Mouse (Mus musculus) forebrain, postnatal 0 days (tissue): Measurements from ENCODE around the gene Ccdc113. TPM values are rescaled to one million over a fixed set of nuclear protein-coding genes. Genes with fewer than 3 reads are reported as not detected.
A peak's percentile ranks its signal among the peaks of the same experiment; 100 is the strongest.

Experiments
- ATAC-seq: fragments of 200-750 bp; cut with Nextera tagmentation; 2 replicates; pipeline ENCODE4 v1.8.0; 2017; ENCODE audit warnings: mild to moderate bottlenecking, moderate library complexity
- DNase-seq: peaks from one replicate; pipeline ENCODE4 v3.0.0-alpha.2; 2015
- H3K27ac ChIP-seq: fragments of 300-500 bp; sonication (generic); 2 replicates; pipeline ENCODE4 v1.5.1; 2014; ENCODE audit warnings: low read depth, mild to moderate bottlenecking, antibody characterized with exemption, low read length, moderate library complexity, mixed read lengths
- H3K27me3 ChIP-seq: fragments of 300-500 bp; sonication (generic); 2 replicates; pipeline ENCODE4 v1.6.1; 2014; ENCODE audit warnings: mild to moderate bottlenecking, low read length, mixed read lengths; ENCODE audit not compliant: insufficient read depth
- H3K36me3 ChIP-seq: fragments of 300-500 bp; sonication (generic); 2 replicates; pipeline ENCODE4 v1.6.1; 2014; ENCODE audit warnings: mild to moderate bottlenecking, moderate library complexity; ENCODE audit not compliant: insufficient read depth
- H3K4me1 ChIP-seq: fragments of 300-500 bp; sonication (generic); 2 replicates; pipeline ENCODE4 v1.6.1; 2014; ENCODE audit warnings: antibody characterized with exemption; ENCODE audit not compliant: insufficient read depth
- H3K4me2 ChIP-seq: fragments of 300-500 bp; sonication (generic); 2 replicates; pipeline ENCODE4 v1.6.1; 2014; ENCODE audit warnings: low read depth, mild to moderate bottlenecking, moderate library complexity
- H3K4me3 ChIP-seq: fragments of 300-500 bp; sonication (generic); 2 replicates; pipeline ENCODE4 v1.5.1; 2014; ENCODE audit warnings: low read depth, low read length, mixed read lengths
- H3K9ac ChIP-seq: fragments of 300-500 bp; sonication (generic); 2 replicates; pipeline ENCODE4 v1.6.1; 2014; ENCODE audit warnings: mild to moderate bottlenecking
- H3K9me3 ChIP-seq: fragments of 300-500 bp; sonication (generic); 2 replicates; pipeline ENCODE4 v1.6.1; 2016; ENCODE audit warnings: low read length
- CTCF ChIP-seq: sonication (generic); IDR thresholded peaks from 2 replicates; pipeline ENCODE4 v1.5.1; 2016; ENCODE audit warnings: antibody characterized with exemption, control low read depth, low read depth
- WGBS: fragments of 180-500 bp; shearing (Covaris S2); extraction: QIAGEN DNeasy Blood & Tissue Kit; methylation state at CpG from one replicate; pipeline ENCODE4 v1.1.7; 2014; 5-methylcytosine and 5-hydroxymethylcytosine counted together
- polyA plus RNA-seq: library from polyadenylated mRNA; unstranded; fragments of >200 nt; fragmentation: Nextera tagmentation; extraction: Ambion mirVana; gene quantifications from 2 replicates; pipeline ENCODE4 v1.2.1, GENCODE M21; 2015
- total RNA-seq: library from RNA; depleted of rRNA; stranded (reverse); fragments of >200 nt; gene quantifications from 2 replicates; pipeline ENCODE4 v1.2.3, GENCODE M21; 2014; rRNA removed

Gene Ccdc113
- total RNA-seq (3.4 and 3.7 TPM in 2 replicates), polyA plus RNA-seq (3.3 and 5.3 TPM in 2 replicates)

- Histone ChIP-seq H3K27ac (no peak within 1 kb of the TSS), H3K4me3 (peak within 1 kb of the TSS; percentile 47), H3K4me1 (no peaks in the 10 kb centered on the region), H3K27me3 (no peaks in the 10 kb centered on the region), H3K4me2 (peak within 1 kb of the TSS; percentile 61), H3K9me3 (no peaks in the 10 kb centered on the region), H3K9ac (peak within 1 kb of the TSS; percentile 34; the same call in 1 of the 2 replicates), H3K36me3 (no peaks in the 10 kb centered on the region)
- peak; percentile 94 for ATAC-seq
- WGBS = 6% methylated on average over 33 of the region's 33 CpGs
- TF ChIP-seq CTCF = no peak
- peak; percentile 70 for DNase-seq
These were observed at the start of gene Ccdc113 for GRCm38 (mm10) chr8:95533584-95534387. Gene Ccdc113 (plus strand): TSS chr8:95534085.

DNA sequence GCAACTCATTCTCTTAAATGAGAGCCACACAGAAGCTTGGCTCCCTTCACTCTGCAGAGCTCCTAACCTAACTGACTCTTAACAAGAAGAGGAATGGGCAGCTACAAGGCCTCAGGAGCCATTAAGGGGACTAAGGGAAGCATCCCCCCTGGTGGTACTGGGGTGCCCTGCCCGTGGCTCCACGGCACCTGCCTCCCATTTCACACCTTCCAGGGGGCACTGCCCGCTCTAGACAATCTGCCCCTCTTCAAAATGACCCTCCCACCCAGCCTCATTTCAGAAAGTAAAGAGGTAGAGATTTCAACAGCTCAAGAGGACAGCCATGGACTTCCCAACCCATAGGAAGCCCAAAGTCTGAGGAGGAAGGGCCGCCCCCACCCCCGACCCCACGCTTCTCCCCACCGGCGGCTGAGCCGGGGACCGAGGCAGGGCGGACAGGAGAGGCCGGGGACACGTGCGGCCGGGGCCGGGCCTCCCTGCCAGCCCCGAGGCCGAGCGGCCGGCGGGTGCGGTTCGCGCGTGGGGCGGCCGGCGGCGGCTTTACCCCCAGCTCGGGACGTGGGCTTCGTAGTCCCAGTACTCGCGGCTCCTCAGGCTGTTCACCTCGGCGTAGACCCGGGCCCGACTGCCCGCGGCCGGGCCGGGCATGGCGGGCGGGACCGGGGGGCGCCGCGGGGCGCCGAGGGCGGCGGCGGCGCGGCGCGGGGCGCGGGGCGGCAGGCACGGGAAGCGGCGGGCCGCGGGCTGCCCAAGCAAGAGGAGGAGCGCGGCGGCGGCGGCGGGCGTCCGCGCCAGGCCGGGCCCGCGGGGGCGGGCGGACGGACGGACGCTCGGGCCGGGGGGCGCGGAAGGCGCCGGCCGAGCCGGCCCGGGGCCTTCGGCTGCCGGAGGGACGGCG, 45.8 kb upstream of the Ccdc113 start:
- Histone ChIP-seq H3K9ac (peak overlapping the region; percentile 84), H3K9me3 (no peaks in the 10 kb centered on the region), H3K27ac (peak overlapping the region; percentile 66), H3K27me3 (no peaks in the 10 kb centered on the region), H3K4me3 (peak overlapping the region; percentile 85), H3K4me1 (peaks cover 8% of the 10 kb centered on the region; the same call in 1 of the 2 replicates), H3K36me3 (peaks cover 12% of the 10 kb centered on the region; the same call in 1 of the 2 replicates), H3K4me2 (peak overlapping the region; percentile 90)
- WGBS = 5% methylated on average over 66 of the region's 95 CpGs
- peak; percentile 31; the same call in 1 of the 2 replicates for TF ChIP-seq CTCF
- DNase-seq = no peak
- ATAC-seq = peak; percentile 28

GRCm38 (mm10) chr8:95488698-95489332, 45.1 kb upstream of the Ccdc113 start:
- H3K27me3 ChIP-seq = no peaks in the 10 kb centered on the region
- H3K4me2 ChIP-seq = peak overlapping the region; percentile 90
- H3K4me3 ChIP-seq = peak overlapping the region; percentile 85
- peaks cover 8% of the 10 kb centered on the region; the same call in 1 of the 2 replicates for H3K4me1 ChIP-seq
- H3K9ac ChIP-seq = peak overlapping the region; percentile 84
- 3% methylated on average over 15 of the region's 42 CpGs for WGBS
- peak; percentile 81 for TF ChIP-seq CTCF
- DNase-seq = peak; percentile 87
- no peaks in the 10 kb centered on the region for H3K9me3 ChIP-seq
- H3K27ac ChIP-seq = peak overlapping the region; percentile 66
- peak; percentile 97 for ATAC-seq
- H3K36me3 ChIP-seq = peaks cover 10% of the 10 kb centered on the region; the same call in 1 of the 2 replicates

- Histone ChIP-seq H3K9ac (peak within 1 kb of the TSS; percentile 84), H3K27me3 (no peaks in the 10 kb centered on the region), H3K4me2 (peak within 1 kb of the TSS; percentile 90), H3K4me1 (peaks cover 8% of the 10 kb centered on the region; the same call in 1 of the 2 replicates), H3K4me3 (peak within 1 kb of the TSS; percentile 85), H3K36me3 (peaks cover 5% of the 10 kb centered on the region; the same call in 1 of the 2 replicates), H3K9me3 (no peaks in the 10 kb centered on the region), H3K27ac (no peak within 1 kb of the TSS)
- no peak for TF ChIP-seq CTCF
- DNase-seq (no peak), ATAC-seq (no peak)
- WGBS = 88% methylated on average over 5 of the region's 5 CpGs
These were observed 43.9 kb upstream of the Ccdc113 start, which contains the start of gene Csnk2a2 for GRCm38 (mm10) chr8:95490006-95490405. Gene Csnk2a2 (minus strand): TSS chr8:95490039.

DNA sequence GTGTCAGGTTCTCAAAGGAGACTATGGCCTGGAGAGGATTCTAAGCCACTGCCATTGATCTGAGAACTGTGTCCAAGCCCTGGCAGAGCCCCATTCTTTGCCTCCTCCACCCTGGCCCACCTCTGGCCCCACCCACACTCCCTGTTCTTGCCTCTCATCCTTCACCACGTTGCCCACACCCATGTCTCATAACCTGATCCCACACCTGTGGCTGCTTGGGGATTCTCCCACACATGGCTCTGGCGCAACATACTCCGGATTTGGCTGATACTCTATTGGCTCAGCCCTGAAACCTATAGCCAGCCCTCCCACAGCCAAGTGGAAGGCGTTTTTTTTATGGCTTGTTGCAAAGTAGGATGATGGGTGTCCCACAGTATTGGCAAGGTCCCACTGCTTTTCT, 41.8 kb upstream of the Ccdc113 start:
- Histone ChIP-seq H3K27ac (no peak overlapping the region), H3K36me3 (no peaks in the 10 kb centered on the region), H3K9me3 (no peaks in the 10 kb centered on the region), H3K4me1 (peaks cover 8% of the 10 kb centered on the region; the same call in 1 of the 2 replicates), H3K9ac (no peak overlapping the region), H3K4me3 (no peak overlapping the region), H3K27me3 (no peaks in the 10 kb centered on the region), H3K4me2 (no peak overlapping the region)
- ATAC-seq (no peak), DNase-seq (no peak)
- 65% methylated on average over 4 of the region's 4 CpGs for WGBS
- no peak for TF ChIP-seq CTCF

- Histone ChIP-seq H3K9me3 (no peaks in the 10 kb centered on the region), H3K4me3 (no peak overlapping the region), H3K36me3 (no peaks in the 10 kb centered on the region), H3K9ac (no peak overlapping the region), H3K27me3 (no peaks in the 10 kb centered on the region), H3K4me2 (no peak overlapping the region), H3K27ac (no peak overlapping the region), H3K4me1 (no peaks in the 10 kb centered on the region)
- ATAC-seq (no peak), DNase-seq (no peak)
- no peak for TF ChIP-seq CTCF
- WGBS = 79% methylated on average over 6 of the region's 6 CpGs
These were observed 38.4 kb upstream of the Ccdc113 start for GRCm38 (mm10) chr8:95495444-95495843.
